Mouse (Mus musculus): ENCODE measurements at regions not wholly inside any gene's neighbourhood (a gene's known extent, or its start where the extent isn't known, plus 50 kb on each side); places are given as distances from the start of the nearest gene placed in this dataset.

- Histone ChIP-seq H3K4me3 (replicated peaks; ENCODE audit: insufficient read depth, low read depth, low read length) (no peak overlapping the region), H3K27me3 (ENCODE audit: control insufficient read depth, insufficient read depth, low read length) (no peaks in the 10 kb centered on the region), H3K27ac (ENCODE audit: insufficient read depth, low read length) (peak overlapping the region; percentile 76), H3K4me1 (ENCODE audit: control insufficient read depth, insufficient read depth, low read length) (peaks cover 58% of the 10 kb centered on the region)
- WGBS = 73% methylated on average over 2 of the region's 2 CpGs
- no peak for TF ChIP-seq POLR2A (IDR thresholded peaks at IDR 0.05; ENCODE audit: borderline replicate concordance, insufficient read depth, low read length)
- no peak for TF ChIP-seq CTCF (IDR thresholded peaks at IDR 0.05; ENCODE audit: borderline replicate concordance, insufficient read depth, low read depth, low read length)
- peak in 1 of 2 experiments; percentile 44 for DNase-seq
These were observed 81.9 kb upstream of the Zmiz1 start for GRCm38 (mm10) chr14:25377091-25377490.

- no peak for DNase-seq
- TF ChIP-seq CTCF (IDR thresholded peaks at IDR 0.05; ENCODE audit: borderline replicate concordance, insufficient read depth, low read depth, low read length) = no peak
- no peak for TF ChIP-seq POLR2A (IDR thresholded peaks at IDR 0.05; ENCODE audit: borderline replicate concordance, insufficient read depth, low read length)
- peaks cover 54% of the 10 kb centered on the region for H3K4me1 ChIP-seq (ENCODE audit: control insufficient read depth, insufficient read depth, low read length)
- peak overlapping the region; percentile 9 for H3K4me3 ChIP-seq (replicated peaks; ENCODE audit: insufficient read depth, low read depth, low read length)
- H3K27me3 ChIP-seq (ENCODE audit: control insufficient read depth, insufficient read depth, low read length) = no peaks in the 10 kb centered on the region
- 3% methylated on average over 8 of the region's 8 CpGs for WGBS
- peak overlapping the region; percentile 82 for H3K27ac ChIP-seq (ENCODE audit: insufficient read depth, low read length)
These were observed 81.5 kb upstream of the Zmiz1 start for GRCm38 (mm10) chr14:25377554-25377899.

GRCm38 (mm10) chr14:25377900-25378716 lies 80.9 kb upstream of the Zmiz1 start:
- under 1% methylated on average over 54 of the region's 54 CpGs for WGBS
- H3K4me3 ChIP-seq (replicated peaks; ENCODE audit: insufficient read depth, low read depth, low read length) = peak overlapping the region; percentile 46
- no peak for TF ChIP-seq CTCF (IDR thresholded peaks at IDR 0.05; ENCODE audit: borderline replicate concordance, insufficient read depth, low read depth, low read length)
- peak; percentile 46; the same call in 1 of the 2 replicates for TF ChIP-seq POLR2A (IDR thresholded peaks at IDR 0.05; ENCODE audit: borderline replicate concordance, insufficient read depth, low read length)
- H3K4me1 ChIP-seq (ENCODE audit: control insufficient read depth, insufficient read depth, low read length) = peaks cover 53% of the 10 kb centered on the region
- peak overlapping the region; percentile 99 for H3K27ac ChIP-seq (ENCODE audit: insufficient read depth, low read length)
- peak; percentile 95 to 96 for DNase-seq
- H3K27me3 ChIP-seq (ENCODE audit: control insufficient read depth, insufficient read depth, low read length) = no peaks in the 10 kb centered on the region

GRCm38 (mm10) chr14:25378717-25379224 lies 80.2 kb upstream of the Zmiz1 start:
- H3K27me3 ChIP-seq (ENCODE audit: control insufficient read depth, insufficient read depth, low read length) = no peaks in the 10 kb centered on the region
- TF ChIP-seq CTCF (IDR thresholded peaks at IDR 0.05; ENCODE audit: borderline replicate concordance, insufficient read depth, low read depth, low read length) = no peak
- TF ChIP-seq POLR2A (IDR thresholded peaks at IDR 0.05; ENCODE audit: borderline replicate concordance, insufficient read depth, low read length) = no peak
- peak overlapping the region; percentile 99 for H3K27ac ChIP-seq (ENCODE audit: insufficient read depth, low read length)
- H3K4me3 ChIP-seq (replicated peaks; ENCODE audit: insufficient read depth, low read depth, low read length) = peak overlapping the region; percentile 46
- DNase-seq = peak; percentile 51 to 64
- 8% methylated on average over 13 of the region's 13 CpGs for WGBS
- peaks cover 50% of the 10 kb centered on the region for H3K4me1 ChIP-seq (ENCODE audit: control insufficient read depth, insufficient read depth, low read length)

- DNase-seq = no peak
- Histone ChIP-seq H3K27me3 (ENCODE audit: control insufficient read depth, insufficient read depth, low read length) (no peaks in the 10 kb centered on the region), H3K27ac (ENCODE audit: insufficient read depth, low read length) (no peak overlapping the region), H3K4me1 (ENCODE audit: control insufficient read depth, insufficient read depth, low read length) (peaks cover 41% of the 10 kb centered on the region), H3K4me3 (replicated peaks; ENCODE audit: insufficient read depth, low read depth, low read length) (no peak overlapping the region)
- 77% methylated on average over 4 of the region's 4 CpGs for WGBS
- TF ChIP-seq CTCF (IDR thresholded peaks at IDR 0.05; ENCODE audit: borderline replicate concordance, insufficient read depth, low read depth, low read length) (no peak), POLR2A (IDR thresholded peaks at IDR 0.05; ENCODE audit: borderline replicate concordance, insufficient read depth, low read length) (no peak)
These were observed 75.7 kb upstream of the Zmiz1 start for GRCm38 (mm10) chr14:25383169-25383824.

GRCm38 (mm10) chr14:25385644-25386043 lies 73.3 kb upstream of the Zmiz1 start:
- H3K27me3 ChIP-seq (ENCODE audit: control insufficient read depth, insufficient read depth, low read length) = no peaks in the 10 kb centered on the region
- TF ChIP-seq CTCF (IDR thresholded peaks at IDR 0.05; ENCODE audit: borderline replicate concordance, insufficient read depth, low read depth, low read length) = peak; percentile 29; the same call in 1 of the 2 replicates
- no peak for TF ChIP-seq POLR2A (IDR thresholded peaks at IDR 0.05; ENCODE audit: borderline replicate concordance, insufficient read depth, low read length)
- 62% methylated on average over 5 of the region's 5 CpGs for WGBS
- peaks cover 22% of the 10 kb centered on the region for H3K4me1 ChIP-seq (ENCODE audit: control insufficient read depth, insufficient read depth, low read length)
- no peak for DNase-seq
- H3K27ac ChIP-seq (ENCODE audit: insufficient read depth, low read length) = no peak overlapping the region
- H3K4me3 ChIP-seq (replicated peaks; ENCODE audit: insufficient read depth, low read depth, low read length) = no peak overlapping the region

- no peak overlapping the region for H3K27ac ChIP-seq (ENCODE audit: insufficient read depth, low read length)
- no peaks in the 10 kb centered on the region for H3K27me3 ChIP-seq (ENCODE audit: control insufficient read depth, insufficient read depth, low read length)
- no peak for DNase-seq
- H3K4me3 ChIP-seq (replicated peaks; ENCODE audit: insufficient read depth, low read depth, low read length) = no peak overlapping the region
- peaks cover 13% of the 10 kb centered on the region for H3K4me1 ChIP-seq (ENCODE audit: control insufficient read depth, insufficient read depth, low read length)
- TF ChIP-seq CTCF (IDR thresholded peaks at IDR 0.05; ENCODE audit: borderline replicate concordance, insufficient read depth, low read depth, low read length) (no peak), POLR2A (IDR thresholded peaks at IDR 0.05; ENCODE audit: borderline replicate concordance, insufficient read depth, low read length) (no peak)
- 88% methylated on average over 4 of the region's 4 CpGs for WGBS
These were observed 71.2 kb upstream of the Zmiz1 start for GRCm38 (mm10) chr14:25387780-25388179.

Measured in cerebellum, adult 2 months (tissue).